Mouse (Mus musculus) adrenal gland, postnatal 36 days (tissue): ENCODE measurements at regions not wholly inside any gene's neighbourhood (a gene's known extent, or its start where the extent isn't known, plus 50 kb on each side); places are given as distances from the start of the nearest gene placed in this dataset.
"Not testable (repeated sequence)": the region's sequence is repeated elsewhere in the genome, so short reads cannot be mapped to it uniquely, and the experiment has no call there.

Experiments used
- DNase-seq, 2 experiments: peaks; one replicate each; pipeline ENCODE4 v3.0.0; 2021; ENCODE audit warnings: mixed read lengths in 1 of 2

DNA sequence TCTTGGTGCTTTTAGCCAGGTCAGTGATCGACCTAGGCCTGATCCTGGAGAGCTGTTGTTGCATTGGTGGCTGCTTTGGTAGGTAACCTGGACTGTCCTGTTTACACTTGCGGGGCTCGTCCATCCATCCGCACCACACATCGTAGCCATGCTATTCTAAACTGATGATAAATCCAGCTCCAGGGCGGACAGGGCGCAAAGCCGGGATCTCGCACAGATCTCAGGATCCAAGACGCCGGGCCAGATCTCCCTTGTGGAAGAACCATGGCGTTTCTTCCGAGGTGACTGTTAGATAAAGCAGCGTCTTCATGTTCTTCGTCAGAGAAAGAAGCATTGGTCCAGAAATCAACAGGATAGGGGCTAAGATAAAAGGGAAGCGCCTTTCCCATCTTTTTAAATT is 115.6 kb downstream of the Sec16b start:
- DNase-seq, result not testable (repeated sequence)

DNA sequence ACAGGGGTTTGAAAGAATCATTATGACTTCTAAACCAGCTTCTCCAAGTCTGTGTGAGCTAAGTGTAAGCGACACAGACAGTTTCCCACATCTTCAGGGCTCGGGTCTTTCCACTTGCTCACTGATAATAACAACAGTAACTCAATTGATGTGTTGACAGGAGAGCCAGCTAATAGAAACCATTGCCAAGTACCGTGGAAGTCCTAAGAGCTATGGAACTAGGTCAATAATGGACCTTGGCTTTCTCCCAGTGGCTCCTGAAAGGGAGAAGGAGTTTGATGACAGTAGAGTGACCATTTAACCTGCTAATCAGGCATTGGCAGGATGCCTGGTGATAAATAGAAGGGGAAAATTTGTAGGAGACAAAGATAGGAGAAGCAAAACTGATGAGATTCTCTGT is 126.1 kb downstream of the Sec16b start:
- no peak for DNase-seq

DNA sequence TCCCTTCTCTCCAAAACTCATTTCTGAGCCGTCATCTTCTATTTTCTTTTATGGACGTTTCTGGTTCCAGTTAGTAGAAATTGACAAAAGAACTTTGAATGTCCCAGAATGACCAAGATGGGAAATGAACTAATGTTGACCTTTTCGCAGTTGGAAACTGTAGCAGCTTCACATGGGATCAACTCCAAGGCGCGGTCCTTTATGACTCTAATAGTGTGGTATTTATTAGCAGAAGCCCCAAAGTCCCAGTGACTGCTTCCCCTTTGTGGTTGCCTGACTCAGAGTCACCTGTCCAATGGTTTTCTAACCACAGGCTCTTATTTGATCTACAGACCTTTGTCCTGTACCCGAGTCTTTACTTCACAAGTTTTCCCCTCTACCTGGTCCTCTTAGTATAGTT is 126.9 kb downstream of the Sec16b start:
- DNase-seq, result no peak

DNA sequence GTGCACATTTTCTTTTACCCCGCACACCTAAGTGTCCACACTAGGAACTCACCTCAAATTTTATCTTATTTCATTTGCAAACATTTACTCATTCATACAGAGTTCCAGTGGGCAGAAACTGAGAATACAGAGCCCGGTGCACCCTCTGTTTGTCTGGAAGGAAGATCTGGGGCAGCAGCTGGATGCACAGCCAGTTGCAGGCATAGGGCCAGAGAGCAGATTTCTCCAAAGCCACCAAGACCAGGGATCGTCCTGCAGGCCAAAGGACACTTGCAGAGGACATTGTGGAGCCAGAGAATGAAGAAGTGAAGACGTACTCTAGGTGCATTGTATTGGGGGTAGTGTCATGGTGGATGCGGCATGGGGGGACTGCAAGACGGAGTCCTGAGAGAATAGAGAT is 129.2 kb downstream of the Sec16b start:
- no peak for DNase-seq

DNA sequence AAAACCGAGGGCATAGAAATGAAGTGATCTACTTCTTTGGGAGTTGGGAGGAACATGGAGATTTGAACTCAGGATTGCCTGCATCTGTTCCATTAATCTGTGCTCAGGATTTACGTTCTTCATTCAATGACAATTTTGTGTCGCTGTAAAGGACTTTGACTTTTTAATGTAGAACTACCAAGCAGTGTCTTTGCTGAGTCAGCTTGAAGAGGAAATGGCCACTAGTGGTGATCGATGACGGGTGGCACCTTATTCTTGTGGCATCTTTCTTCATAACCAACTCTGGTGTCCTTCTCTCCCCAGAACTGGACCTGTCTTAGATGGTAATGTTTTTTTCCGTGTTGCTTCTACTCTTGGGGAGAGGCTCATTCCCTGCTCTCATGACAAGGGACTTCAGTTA is 137.0 kb downstream of the Sec16b start:
- no peak for DNase-seq

DNA sequence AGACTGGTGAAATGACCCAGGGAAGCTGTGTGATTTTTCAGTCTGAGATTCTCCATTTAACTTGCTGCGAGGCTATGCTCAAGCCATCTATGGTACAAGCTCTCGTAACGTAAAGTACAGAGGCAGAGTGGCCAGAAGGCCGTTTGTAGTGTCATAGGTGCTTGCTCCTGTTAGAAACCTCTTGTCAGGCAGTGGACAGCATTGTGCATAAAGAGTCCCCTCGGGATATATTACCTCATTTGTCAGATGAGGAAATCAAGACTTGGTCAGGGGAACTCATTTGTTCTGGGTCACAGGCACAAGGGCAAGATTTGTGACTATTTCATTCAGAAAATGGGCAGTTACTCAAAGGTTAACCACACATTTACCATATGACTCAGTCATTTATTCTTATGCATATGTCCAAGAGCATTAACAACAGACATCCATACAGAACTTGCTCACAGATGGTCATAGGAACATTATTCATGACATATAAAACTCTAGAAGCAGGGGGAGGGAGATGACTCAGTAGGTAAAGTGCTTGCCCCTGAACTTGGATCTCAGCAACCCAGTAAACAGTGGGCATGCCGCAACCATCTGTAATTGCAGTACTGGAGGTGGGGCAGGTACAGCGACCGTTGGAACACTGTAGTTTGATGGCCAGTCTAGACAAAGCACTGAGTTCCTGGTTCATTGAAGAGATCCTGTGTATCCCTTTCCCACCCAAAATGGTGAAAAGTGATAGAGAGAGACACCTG is 139.3 kb downstream of the Sec16b start:
- no peak for DNase-seq

DNA sequence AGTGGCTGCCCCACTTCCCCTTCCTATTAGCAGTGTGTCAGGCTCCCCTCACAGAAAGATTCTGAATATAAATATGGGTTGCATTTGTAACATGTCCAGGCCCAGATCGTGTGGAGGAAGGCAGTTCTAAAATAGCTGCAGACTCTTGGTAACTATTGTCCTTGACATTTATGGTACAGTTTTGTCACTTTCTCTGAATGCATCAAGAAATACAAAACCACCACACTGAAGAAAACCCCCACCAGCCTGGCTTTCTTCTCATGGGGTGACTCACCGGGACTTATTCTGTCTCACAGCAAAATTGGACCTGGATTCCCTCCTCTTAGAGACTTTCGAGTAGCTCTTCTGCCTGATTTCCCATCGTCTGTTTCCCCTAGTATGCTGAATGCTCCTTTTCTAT is 148.9 kb downstream of the Sec16b start:
- DNase-seq, result no peak

DNA sequence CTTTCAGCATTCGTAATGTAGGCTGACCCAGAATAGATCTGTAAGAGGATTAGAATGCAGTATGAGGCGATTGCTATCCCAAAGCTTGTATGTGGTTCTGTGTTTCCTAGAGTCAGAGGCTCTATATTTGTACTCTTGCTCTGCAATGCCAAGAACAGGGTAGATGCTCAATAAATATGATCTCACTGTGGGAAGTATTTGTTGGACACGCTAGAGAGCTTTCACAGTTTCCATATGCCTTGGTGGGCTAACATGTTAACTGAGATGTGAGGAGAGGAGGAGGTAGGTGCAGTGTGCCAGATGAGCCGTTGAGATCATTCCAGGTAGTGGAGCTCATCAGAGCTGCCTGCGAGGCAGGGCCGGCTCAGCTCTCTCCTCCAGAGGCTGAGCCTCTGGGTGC is 163.1 kb downstream of the Sec16b start:
- DNase-seq, result no peak

DNA sequence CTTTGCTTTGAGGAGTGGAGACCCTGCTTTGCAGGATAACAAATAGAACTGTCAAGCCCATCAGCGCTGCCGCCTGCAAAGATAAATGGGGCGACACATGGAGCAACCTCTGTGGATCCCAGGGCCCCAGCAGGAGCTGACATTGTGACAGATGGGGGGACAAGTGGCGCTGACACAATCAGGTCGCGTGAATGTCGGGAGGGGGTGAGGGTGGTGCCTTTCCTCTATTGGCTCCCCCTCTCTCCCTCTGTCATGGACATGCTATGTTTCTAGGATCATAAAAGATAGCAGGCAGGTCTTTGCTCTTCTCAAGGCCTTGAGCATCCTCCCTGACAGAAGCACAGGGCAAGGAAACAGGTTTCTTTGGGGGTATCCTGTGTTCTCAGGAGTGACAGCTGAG is 177.8 kb downstream of the Sec16b start:
- no peak for DNase-seq

DNA sequence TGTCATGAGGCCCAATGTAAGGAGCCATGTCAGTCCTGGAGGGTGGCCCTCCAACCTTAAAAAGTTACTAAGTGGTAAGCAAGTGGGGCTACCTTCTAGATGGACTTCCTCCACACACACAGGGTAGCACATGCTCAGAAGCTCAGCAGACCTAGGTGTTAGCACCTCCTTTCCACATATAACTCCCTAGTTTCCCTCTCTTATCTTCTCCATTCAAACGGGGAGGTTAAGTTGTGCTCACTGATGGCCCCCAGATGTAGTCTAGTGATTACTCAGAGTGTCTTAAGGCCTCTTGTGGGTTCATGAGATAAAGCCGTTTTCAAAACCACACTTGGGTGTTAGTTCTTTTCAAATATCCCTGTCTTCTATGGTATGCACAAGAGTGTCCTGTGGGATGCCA is 188.7 kb downstream of the Sec16b start:
- no peak for DNase-seq

DNA sequence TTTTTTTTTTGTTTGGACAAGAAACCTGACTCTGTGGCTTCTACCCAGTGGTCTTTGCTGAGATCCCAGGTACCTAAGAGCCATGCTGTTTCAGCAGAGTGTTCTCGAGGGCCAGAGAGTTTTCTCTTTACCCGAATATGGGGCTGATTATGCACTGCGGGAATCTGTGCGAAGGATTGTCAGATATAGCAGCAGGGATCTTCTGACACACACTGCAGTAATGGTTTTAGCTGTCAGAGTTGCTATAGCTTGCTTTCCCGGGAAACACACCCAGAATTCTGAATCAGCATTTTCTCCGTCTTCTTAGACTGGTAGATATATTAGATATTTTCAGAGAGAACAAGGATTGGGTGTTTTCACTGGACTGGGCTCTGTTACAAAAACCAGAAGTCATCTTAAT is 197.1 kb downstream of the Sec16b start:
- DNase-seq, result no peak

DNA sequence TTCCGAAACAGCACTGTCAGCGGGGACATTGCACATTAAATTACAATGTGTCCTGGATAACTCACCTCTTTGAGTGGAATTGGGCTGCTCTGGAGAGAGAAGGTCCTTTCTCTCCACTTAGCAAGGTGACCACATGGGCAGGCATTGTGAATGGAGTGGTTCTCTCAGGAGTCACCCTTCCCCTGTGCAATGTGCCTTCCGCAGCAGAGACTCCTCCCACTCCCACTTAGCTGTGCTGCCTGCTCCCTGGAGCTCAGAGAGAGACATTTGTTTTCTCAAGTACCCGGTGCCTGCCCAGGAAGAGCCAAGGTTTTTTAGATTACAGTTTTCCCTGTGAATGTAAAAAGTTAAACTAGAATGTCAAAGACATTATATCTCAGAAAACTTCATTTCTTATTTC is 198.8 kb downstream of the Sec16b start:
- DNase-seq, result no peak

DNA sequence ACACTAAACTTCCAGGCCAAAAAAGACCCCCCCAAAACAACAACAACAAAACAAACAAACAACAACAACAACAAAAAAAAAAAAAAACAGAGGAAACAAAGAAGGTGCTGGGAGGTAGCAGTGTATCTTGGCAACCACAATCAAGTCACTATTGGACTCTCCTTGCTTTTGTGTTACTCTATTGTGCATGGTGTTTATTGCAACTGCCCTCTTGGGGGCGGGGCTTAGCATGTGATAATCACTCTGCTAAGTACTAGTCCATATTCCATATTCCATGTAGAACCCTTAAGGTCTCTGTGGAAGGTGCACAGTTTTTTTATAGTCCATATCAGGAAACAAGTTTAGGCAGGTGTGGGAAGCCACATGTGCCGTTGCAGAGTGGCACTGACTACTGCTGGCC is 200.7 kb downstream of the Sec16b start:
- DNase-seq, result no peak

DNA sequence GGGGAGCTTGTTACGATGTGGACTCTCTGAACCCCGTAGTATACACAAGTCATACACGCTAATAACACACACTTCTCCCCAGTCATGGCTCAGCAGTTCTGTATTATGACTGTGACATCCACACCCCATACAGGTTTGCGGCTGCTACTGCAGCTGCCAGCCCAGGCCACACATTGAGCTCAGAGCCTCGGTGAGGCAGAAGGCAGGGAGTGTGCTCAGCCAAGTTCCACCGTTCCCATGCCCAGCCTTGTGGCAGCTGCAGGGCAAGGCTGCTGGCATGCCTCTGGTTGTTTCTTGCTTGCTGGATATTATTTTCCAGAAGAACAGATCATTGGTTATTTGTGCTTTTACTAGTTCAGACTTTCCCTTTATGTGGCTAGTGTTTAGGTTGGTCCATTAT is 202.6 kb downstream of the Sec16b start:
- no peak for DNase-seq

DNA sequence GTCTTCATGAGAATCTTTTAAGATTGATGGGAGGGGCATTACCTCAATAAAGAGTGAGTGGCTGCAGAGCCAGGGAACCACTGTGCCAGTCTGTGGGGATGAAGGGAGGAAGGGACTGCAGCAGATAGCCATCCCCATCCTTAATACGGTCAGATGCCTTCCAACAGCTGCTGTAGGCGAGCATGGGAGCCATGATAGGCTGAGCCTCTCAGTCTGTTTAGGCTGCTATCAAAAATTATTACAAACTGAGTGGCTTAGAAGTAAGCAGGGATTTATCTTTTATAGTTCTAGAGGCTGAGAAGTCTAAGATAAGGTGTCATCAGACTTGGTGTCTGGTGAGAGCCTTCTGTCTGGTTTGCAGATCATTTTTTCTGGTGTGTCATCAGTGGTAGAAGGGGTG is 204.3 kb downstream of the Sec16b start:
- DNase-seq, result no peak

DNA sequence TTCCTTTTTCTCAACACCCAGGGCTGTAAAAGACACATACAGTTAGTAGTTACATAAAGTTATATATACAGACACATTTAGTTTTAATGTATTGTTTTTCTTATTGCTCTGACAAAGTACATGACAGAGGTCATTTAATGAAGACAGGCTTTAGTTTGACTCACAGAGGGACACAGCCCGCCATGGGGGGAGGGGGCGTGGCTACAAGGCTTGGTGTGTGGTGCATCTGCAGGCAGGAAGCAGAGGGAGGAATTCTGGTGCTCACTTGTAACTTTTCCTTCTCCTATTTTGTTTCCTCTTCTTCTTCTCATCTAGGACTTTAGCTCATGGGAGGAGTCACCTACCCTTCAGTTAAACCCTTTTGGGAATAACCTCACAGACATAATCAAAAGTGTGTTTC is 206.0 kb downstream of the Sec16b start:
- no peak for DNase-seq

DNA sequence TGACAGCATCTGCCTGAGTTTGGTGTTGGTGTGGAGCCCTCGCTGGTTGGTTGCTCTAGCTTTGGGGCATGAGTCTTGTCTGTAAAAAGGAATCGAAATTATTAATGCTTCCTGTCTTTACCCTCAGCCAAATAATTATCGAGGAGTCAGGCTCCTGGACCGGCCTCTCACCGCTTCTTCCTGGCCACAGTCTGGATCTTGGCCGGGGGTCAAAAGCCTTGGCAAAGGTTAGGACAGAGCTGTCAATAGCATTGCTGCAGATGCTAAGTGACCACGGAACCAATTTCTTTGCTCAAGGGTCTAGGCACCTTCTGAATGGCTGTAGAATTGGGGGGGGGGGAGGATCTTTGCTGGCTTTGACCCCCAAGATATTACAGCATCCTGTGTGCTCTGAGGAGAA is 207.3 kb downstream of the Sec16b start:
- DNase-seq, result no peak

DNA sequence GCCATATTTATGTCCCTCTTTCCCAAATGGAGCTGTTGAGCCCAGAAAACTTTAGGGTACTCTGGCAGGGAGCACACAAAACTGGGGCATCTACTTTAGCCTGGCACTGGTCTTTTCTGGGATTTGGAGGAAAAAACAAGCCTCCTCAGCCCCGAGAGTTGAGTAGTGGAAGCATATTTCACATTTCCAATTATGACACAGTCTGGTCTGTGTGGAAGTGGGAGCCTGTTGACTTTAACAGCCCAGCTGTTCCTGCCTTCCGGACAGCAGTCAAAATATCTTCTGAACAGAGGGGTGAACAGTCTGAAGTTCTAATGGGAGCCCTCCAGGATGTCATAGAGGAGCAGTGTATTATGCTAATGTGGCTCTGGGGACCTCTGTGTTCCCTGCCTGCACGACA is 209.1 kb downstream of the Sec16b start:
- DNase-seq, result no peak

DNA sequence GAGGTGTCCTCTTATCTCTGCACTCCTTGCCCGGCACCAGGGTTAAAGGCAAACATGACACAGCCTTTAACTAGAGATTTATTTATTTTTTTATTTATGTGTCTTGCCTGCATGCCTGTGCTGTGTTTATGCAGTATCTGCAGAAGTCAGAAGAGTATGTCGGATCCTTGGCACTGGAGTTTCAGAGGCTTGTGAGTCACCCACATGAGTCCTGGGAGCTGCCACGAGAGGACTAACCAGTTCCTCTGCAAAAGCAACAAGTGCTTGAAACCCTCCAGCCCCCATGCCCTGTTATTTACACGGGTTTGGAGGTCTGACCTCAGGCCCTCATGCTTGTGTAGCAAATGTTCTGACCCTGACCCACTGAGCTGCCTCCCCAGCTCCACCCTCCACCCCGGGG is 210.6 kb downstream of the Sec16b start:
- DNase-seq, result no peak

DNA sequence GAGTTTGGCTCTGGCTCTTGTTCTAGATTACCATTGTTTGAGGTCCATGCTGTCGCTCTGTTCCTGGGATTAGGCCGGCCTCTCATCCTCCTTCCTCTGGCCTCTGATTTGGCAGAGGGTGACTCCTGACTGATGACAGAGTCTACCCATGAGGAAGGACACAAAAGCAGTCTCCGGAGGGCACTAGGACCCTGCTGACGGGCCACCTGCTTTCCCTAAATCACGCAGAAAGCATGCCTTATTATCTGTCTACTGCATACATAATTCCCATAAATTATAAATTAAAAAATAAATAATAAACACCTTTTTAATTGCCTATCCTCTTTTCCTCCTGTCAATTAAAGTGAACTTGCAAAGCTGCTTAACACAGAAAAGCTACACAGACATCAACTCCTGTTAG is 215.4 kb downstream of the Sec16b start:
- DNase-seq, result no peak

DNA sequence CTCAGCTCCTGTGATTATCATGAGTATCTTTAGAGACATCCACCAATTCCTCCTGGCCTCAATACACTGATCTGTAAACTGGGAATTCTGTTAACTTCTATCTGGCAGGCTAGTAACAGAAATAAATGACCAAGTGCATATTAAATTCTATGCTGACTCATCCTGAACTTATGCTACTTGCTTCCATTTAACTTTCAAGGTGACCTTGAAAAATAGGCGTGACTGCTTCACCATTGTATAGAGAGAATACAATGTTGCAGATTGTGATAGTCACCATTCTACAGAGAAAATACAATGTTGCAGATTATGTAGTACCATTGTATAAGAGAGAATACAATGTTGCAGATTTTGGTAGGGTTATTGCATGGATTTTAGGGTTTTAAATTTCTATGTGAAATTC is 224.6 kb downstream of the Sec16b start:
- DNase-seq, result no peak

DNA sequence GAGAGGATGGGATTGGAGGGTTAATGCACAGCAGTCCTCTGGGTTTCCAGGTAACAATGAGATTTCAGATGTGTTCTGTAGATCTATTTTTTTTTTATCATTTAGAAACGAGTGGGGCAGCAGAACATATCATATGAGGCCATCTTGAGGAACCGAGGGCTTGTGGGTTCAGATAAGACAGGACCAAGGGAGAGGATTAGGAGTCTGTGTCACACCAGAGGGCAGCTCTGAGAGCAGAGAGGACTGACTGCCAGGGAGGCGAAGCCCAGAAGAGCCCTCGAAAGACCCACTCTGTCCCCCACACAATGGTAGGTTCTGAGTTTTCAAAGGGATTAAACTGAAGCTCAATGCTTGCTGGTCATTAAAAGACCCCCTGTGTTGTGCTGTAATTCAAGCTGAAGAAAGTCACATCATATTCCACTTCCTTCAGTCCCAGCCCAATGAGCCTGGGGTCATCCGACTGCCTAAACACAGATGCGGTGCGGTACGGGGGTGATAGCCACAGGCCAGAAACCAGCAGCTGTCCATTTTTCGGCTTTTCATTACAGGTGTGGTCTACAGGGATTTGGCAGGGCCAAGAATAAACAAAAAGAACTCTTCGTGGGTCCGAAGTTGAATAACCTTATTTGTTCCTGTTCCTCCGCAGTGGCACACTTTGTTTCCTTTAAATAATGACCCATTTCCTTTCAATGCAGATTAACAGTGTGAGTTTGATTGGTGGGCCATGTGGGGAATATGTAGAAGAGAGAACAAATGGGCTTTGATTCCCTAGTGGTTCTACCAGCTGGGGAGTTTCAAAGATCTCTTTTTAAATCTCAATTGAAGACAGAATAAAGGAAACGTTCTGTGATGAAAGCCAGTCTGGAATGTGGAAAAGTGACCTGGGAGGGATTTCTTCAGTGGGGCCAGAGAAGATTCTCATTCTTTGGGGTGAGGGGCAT is 234.5 kb downstream of the Sec16b start:
- no peak for DNase-seq

DNA sequence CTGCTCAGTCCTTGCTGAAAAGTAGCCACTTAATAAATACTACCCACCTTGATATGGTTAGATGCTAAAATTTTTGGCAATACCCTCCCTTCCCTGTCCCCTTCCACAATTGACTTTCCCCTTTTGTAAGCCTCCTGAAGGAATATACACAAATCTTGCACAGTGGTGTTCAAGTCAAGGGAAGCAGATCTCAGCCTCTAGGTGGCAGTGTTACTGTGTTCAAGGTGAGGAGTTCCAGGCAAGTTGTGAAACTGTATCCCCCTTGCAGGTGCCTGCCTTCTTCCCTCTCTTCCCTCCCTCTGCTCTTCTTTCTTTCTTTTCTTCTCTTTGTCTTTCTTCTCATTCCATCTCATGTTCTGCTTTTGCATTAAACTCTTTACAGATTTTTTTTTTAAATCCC is 239.1 kb downstream of the Sec16b start:
- DNase-seq, result peak; percentile 42 to 55
